Mouse (Mus musculus) intestine, embryonic 16.5 days (tissue): ENCODE results near the gene Dlg4. TPM values are rescaled to one million over a fixed set of nuclear protein-coding genes. Genes with fewer than 3 reads are reported as not detected.

ENCODE experiments used
- ATAC-seq: fragments of 200-750 bp; cut with Nextera tagmentation; 2 replicates; pipeline ENCODE4 v1.8.0; 2017; ENCODE audit warnings: moderate TSS enrichment, moderate library complexity
- H3K27ac ChIP-seq: fragments of 300-500 bp; sonication (generic); 2 replicates; pipeline ENCODE4 v1.5.1; 2014; ENCODE audit warnings: mild to moderate bottlenecking, low read length
- H3K27me3 ChIP-seq: fragments of 300-500 bp; sonication (generic); replicated peaks from 2 replicates; pipeline ENCODE4 v1.6.1; 2014; ENCODE audit warnings: low read length, control low read depth, mixed read lengths; ENCODE audit not compliant: control insufficient read depth, insufficient read depth
- H3K36me3 ChIP-seq: fragments of 300-500 bp; sonication (generic); 2 replicates; pipeline ENCODE4 v1.6.1; 2014; ENCODE audit warnings: low read length, control low read depth; ENCODE audit not compliant: control insufficient read depth, insufficient read depth
- H3K4me1 ChIP-seq: fragments of 300-500 bp; sonication (generic); 2 replicates; pipeline ENCODE4 v1.6.1; 2014; ENCODE audit warnings: low read length, control low read depth, mixed read lengths; ENCODE audit not compliant: control insufficient read depth, insufficient read depth
- H3K4me2 ChIP-seq: fragments of 300-500 bp; sonication (generic); 2 replicates; pipeline ENCODE4 v1.6.1; 2014; ENCODE audit warnings: low read depth, low read length, control low read depth
- H3K4me3 ChIP-seq: fragments of 300-500 bp; sonication (generic); 2 replicates; pipeline ENCODE4 v1.5.1; 2014; ENCODE audit warnings: mild to moderate bottlenecking, low read length
- H3K9ac ChIP-seq: fragments of 300-500 bp; sonication (generic); 2 replicates; pipeline ENCODE4 v1.6.1; 2014; ENCODE audit warnings: low read depth, low read length
- H3K9me3 ChIP-seq: fragments of 300-500 bp; sonication (generic); 2 replicates; pipeline ENCODE4 v1.6.1; 2016; ENCODE audit warnings: low read length, control low read depth; ENCODE audit not compliant: control insufficient read depth
- WGBS: fragments of 180-500 bp; shearing (Covaris S2); extraction: QIAGEN DNeasy Blood & Tissue Kit; methylation state at CpG from one replicate; pipeline ENCODE4 v1.1.7; 2014; 5-methylcytosine and 5-hydroxymethylcytosine counted together
- polyA plus RNA-seq: library from polyadenylated mRNA; unstranded; fragments of >200 nt; fragmentation: Nextera tagmentation; extraction: Ambion mirVana; gene quantifications from 2 replicates; pipeline ENCODE4 v1.2.1, GENCODE M21; 2015

Gene Dlg4
- polyA plus RNA-seq, 1 experiment from 2014 or later: 6.1 TPM

DNA sequence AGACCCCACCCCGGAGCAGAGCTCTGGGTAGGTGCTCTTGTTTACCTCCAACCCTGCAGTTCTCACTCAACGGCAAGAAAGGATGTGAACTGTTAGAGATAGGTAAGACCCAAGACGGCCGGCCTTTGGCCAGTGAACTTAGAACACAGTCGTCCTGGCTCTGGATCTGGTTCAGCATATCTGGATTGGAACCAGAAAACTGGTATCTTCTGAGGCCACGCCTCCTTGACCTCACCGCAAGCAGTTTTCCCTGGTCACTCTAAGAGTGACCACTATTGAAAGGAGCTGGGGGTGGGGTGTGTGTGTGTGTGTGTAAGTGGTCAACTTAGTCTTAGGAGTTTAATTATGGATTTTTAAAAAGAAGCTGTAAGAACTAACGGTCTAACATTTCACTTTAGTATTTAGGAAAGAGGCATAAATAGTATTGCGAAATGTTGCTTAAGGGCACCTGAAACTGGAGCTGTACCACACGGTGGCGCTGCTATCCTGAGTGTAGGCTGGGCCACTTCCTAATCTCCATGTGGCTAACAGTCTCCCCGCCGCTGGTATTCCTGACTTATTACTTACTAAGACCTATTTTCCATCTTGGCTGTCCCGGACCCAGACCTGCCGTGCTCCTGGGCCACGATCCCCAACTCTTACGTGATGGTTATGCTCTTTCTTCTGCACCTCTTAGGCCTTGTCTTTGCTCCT lies 57.8 kb downstream of the Dlg4 start:
- no peaks in the 10 kb centered on the region for H3K27me3 ChIP-seq
- H3K4me1 ChIP-seq: no peaks in the 10 kb centered on the region
- no peaks in the 10 kb centered on the region for H3K36me3 ChIP-seq
- no peaks in the 10 kb centered on the region for H3K9me3 ChIP-seq
- no peak for ATAC-seq
- no peak overlapping the region for H3K4me2 ChIP-seq
- no peak overlapping the region for H3K27ac ChIP-seq
- no peak overlapping the region for H3K9ac ChIP-seq
- no peak overlapping the region for H3K4me3 ChIP-seq
- WGBS: 36% methylated on average over 17 of the region's 17 CpGs

DNA sequence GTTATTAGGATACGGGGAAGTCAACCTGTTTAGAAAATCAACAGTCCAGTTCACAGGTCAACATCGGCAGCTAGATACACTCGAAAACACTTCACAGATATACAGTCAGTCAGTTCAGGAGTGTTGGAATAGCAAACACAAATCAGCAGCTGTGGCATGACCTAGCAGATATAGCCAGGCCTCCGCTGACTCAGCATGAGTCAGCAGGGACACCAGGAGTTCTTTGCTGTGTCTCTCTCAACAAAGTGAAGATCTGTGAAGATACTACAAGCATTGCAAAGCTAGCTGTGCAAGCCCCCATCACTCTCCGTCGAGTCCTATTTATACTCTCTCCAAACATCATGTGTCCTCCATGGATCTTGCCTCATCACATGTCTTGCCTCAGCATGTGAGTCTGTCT lies 58.8 kb downstream of the Dlg4 start:
- Histone ChIP-seq H3K9me3 (no peaks in the 10 kb centered on the region), H3K4me2 (no peak overlapping the region), H3K4me3 (no peak overlapping the region), H3K27me3 (no peaks in the 10 kb centered on the region), H3K9ac (no peak overlapping the region), H3K36me3 (no peaks in the 10 kb centered on the region), H3K27ac (no peak overlapping the region), H3K4me1 (no peaks in the 10 kb centered on the region)
- WGBS: 75% methylated on average over 6 of the region's 6 CpGs
- ATAC-seq: no peak

DNA sequence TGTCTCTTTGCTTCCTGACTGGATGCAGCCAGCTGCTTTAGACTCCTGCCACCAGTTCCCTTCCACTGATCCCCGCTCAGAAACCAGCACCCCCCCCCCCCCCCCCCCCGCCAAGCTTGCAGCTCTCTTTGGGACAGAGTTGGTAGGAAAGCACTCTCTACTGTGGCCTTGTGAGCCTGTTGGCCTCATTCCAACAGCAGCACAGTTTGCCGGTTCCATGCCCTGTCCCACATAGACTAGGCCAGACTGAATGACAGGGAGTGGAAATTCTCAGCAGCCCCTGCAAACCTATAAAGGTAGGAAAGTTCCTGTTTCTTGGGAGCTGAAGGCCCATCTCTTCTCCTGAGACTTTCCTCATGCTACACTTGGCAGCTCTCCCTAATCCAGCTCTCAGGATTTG lies 60.7 kb downstream of the Dlg4 start:
- H3K36me3 ChIP-seq: no peaks in the 10 kb centered on the region
- no peak overlapping the region for H3K4me3 ChIP-seq
- H3K4me1 ChIP-seq: no peaks in the 10 kb centered on the region
- WGBS: 50% methylated on average over 3 of the region's 3 CpGs
- H3K9ac ChIP-seq: no peak overlapping the region
- no peaks in the 10 kb centered on the region for H3K9me3 ChIP-seq
- H3K27me3 ChIP-seq: no peaks in the 10 kb centered on the region
- ATAC-seq: no peak
- no peak overlapping the region for H3K27ac ChIP-seq
- no peak overlapping the region for H3K4me2 ChIP-seq

DNA sequence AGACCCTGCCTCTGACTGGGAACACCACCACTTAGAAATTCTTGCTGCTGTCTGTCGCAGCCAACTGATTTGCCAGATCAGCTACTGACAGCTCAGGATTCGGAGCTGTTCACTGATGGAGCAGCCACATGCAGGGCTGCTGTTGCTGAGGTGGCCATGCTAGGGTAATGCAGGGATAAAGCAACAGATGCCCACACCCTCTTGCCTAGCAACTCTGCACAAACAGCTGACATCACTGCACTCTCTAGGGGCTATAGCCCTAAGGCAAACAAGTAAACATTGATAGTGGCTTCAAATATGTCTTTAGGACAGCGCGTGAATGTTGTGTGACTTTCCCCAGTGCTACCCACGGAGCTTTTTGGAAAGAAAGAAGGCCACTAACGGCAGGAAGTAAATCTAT lies 62.4 kb downstream of the Dlg4 start:
- H3K9me3 ChIP-seq: no peaks in the 10 kb centered on the region
- no peaks in the 10 kb centered on the region for H3K36me3 ChIP-seq
- ATAC-seq: no peak
- no peak overlapping the region for H3K4me3 ChIP-seq
- no peaks in the 10 kb centered on the region for H3K27me3 ChIP-seq
- no peak overlapping the region for H3K4me2 ChIP-seq
- H3K9ac ChIP-seq: no peak overlapping the region
- H3K4me1 ChIP-seq: no peaks in the 10 kb centered on the region
- no peak overlapping the region for H3K27ac ChIP-seq
- WGBS: 49% methylated on average over 6 of the region's 6 CpGs

DNA sequence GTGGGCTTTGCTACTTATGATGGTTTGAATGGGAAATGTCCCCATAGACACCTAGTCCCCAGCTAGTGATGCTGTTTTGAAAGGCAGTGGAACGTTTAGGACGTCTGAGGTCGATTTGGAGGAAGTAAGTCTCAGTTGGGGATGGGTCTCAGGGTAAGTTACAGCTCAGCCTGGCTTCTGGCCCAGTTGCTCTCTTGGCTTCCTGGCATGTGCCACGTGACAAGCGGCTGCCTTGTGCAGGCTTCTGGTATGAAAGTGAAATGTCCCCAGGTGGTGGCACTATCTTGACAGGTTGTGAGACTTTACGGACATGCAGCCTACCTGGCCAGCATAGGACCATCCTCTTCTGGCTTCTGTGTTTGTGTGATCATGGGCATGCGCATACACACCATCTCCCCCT lies 63.2 kb downstream of the Dlg4 start:
- H3K4me3 ChIP-seq: no peak overlapping the region
- ATAC-seq: no peak
- no peak overlapping the region for H3K4me2 ChIP-seq
- H3K9me3 ChIP-seq: no peaks in the 10 kb centered on the region
- no peaks in the 10 kb centered on the region for H3K4me1 ChIP-seq
- no peak overlapping the region for H3K27ac ChIP-seq
- no peaks in the 10 kb centered on the region for H3K36me3 ChIP-seq
- H3K27me3 ChIP-seq: no peaks in the 10 kb centered on the region
- 72% methylated on average over 7 of the region's 7 CpGs for WGBS
- no peak overlapping the region for H3K9ac ChIP-seq

DNA sequence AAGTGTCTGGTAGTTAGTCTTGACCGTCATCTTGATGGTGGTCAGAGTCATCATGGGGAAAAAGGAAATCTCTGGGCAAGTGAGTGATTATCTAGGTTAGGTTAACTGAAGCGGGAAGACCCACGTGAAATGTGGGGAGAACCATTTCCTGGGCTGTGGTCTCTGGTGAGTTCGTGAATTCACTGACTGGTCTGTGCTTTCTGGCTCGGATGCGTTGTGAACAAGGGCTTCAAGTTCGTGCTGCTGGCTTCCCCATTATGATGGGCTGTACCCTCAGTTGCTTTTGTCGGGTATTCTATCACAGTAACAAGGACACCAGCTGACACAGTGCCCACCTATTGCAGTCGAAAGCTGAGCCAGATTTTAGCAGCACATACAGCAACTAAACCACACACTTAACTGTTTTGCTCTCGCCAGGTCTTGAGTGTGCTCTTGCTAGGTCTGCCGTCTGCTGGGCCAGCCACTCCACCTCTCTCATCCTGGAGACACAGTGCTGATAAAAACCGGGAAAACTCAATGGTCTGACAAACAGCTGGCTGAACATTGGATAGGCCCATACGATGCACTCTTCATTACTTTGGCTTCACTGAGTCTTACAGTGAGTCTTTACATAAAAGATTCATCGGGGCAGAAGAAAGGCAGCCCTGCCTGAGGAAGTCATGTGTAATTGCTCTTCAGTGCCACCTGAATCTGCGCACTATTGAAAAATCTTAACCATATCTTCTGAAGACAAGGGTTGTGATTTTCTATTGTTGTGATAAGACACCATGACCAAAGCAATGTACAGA lies 64.3 kb downstream of the Dlg4 start:
- Histone ChIP-seq H3K4me3 (no peak overlapping the region), H3K4me1 (no peaks in the 10 kb centered on the region), H3K27me3 (no peaks in the 10 kb centered on the region), H3K27ac (no peak overlapping the region), H3K9me3 (no peaks in the 10 kb centered on the region), H3K9ac (no peak overlapping the region), H3K4me2 (no peak overlapping the region), H3K36me3 (no peaks in the 10 kb centered on the region)
- WGBS: 85% methylated on average over 15 of the region's 15 CpGs
- no peak for ATAC-seq

DNA sequence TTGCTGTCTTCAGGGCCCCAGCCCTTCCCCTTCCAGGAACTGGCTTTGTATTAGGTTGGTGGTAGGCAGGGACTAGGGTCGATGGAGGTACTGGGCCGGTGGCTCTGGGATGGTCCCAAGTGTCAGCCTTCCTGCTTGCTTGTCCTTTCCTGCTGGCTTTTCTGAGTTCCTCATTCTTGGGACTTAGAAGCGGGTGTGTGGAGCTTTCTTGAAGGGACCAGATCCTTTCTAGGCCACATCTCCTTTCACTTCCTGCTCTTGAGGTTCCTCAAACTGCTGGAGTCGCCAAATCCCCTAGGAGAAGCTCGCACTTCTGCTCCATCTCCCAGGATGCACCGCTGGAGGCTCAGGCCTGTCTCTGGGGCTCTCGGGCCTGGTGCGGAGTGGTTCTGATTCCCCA lies 67.8 kb downstream of the Dlg4 start:
- Histone ChIP-seq H3K9ac (no peak overlapping the region), H3K4me3 (no peak overlapping the region), H3K4me1 (no peaks in the 10 kb centered on the region), H3K36me3 (no peaks in the 10 kb centered on the region), H3K4me2 (no peak overlapping the region), H3K9me3 (no peaks in the 10 kb centered on the region), H3K27me3 (no peaks in the 10 kb centered on the region), H3K27ac (no peak overlapping the region)
- WGBS: 83% methylated on average over 8 of the region's 8 CpGs
- no peak for ATAC-seq

DNA sequence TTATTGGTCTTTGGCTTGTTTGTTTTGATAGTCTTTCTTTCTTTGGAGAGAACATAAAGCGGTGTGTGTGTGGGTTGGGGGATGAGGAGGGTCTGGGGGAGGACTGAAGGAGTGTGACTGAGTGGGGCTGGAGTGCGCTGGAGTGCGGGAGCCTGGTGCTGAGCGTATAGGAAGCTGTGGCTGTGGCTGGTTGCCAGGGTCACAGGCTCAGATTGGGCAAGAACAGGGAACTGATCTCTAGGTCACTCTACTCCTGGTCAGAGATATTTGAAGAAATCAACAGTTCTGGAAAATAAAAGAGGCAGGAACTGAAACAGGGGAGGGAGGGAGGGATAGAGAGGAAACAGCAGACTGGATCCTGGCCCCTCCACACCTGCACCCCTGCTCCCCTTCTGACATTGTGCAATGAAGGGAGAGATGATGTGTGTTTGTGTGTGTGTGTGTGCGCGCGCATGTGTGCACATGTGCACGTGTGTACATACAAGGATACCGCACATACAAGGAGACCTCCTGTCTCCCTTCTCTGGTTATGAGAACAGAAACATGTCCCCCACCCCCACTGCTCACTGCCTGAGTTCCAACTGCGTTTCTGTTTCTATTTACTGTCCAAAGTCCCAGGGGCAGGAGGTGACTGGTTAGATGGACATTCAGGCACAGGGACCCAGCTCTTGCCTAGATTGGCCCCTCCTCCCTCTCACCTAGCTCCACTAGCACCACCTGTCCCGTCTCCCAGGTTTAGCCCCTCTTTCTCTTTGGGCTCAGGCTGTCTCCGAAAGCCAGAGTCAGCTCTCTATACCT lies 75.4 kb downstream of the Dlg4 start, which contains the start of gene Asgr2:
Gene Asgr2 (plus strand): TSS at position 659 of the 798 bp plus-strand sequence.
- H3K27me3 ChIP-seq: no peaks in the 10 kb centered on the region
- no peaks in the 10 kb centered on the region for H3K9me3 ChIP-seq
- 69% methylated on average over 12 of the region's 12 CpGs for WGBS
- H3K4me3 ChIP-seq: no peak within 1 kb of the TSS
- H3K9ac ChIP-seq: no peak within 1 kb of the TSS
- no peak within 1 kb of the TSS for H3K4me2 ChIP-seq
- H3K4me1 ChIP-seq: no peaks in the 10 kb centered on the region
- H3K36me3 ChIP-seq: no peaks in the 10 kb centered on the region
- H3K27ac ChIP-seq: no peak within 1 kb of the TSS
- no peak; the same call in 1 of the 2 replicates for ATAC-seq
